Mouse (Mus musculus): Measurements from ENCODE around the gene Macf1.

GRCm38 (mm10) chr4:123584084-123584719, 100.0 kb downstream of the Macf1 start:
- TF ChIP-seq POLR2A (IDR thresholded peaks at IDR 0.05; ENCODE audit: insufficient read length, low read depth) (no peak), USF1 (IDR thresholded peaks at IDR 0.05; ENCODE audit: low read depth) (no peak), POLR2AphosphoS2 (IDR thresholded peaks at IDR 0.05; ENCODE audit: insufficient read length, low read depth) (no peak), TCF3 (IDR thresholded peaks at IDR 0.05; ENCODE audit: insufficient read length, low read depth) (no peak), MYOG (IDR thresholded peaks at IDR 0.05; ENCODE audit: control insufficient read depth in 1 of 3, insufficient read depth in 1 of 3, insufficient read length in 2 of 3, low read depth in 2 of 3) (no peak), MAX (IDR thresholded peaks at IDR 0.05; ENCODE audit: low read depth) (no peak), E2F4 (IDR thresholded peaks at IDR 0.05; ENCODE audit: insufficient read depth) (no peak), CEBPB (IDR thresholded peaks at IDR 0.05; ENCODE audit: insufficient read depth, poor library complexity, severe bottlenecking) (no peak), TCF12 (IDR thresholded peaks at IDR 0.05; ENCODE audit: insufficient read depth, poor library complexity, severe bottlenecking) (no peak), MYOD1 (IDR thresholded peaks at IDR 0.05; ENCODE audit: control insufficient read depth in 1 of 3, insufficient read length in 2 of 3, low read depth in 2 of 3) (no peak), REST (IDR thresholded peaks at IDR 0.05; ENCODE audit: insufficient read depth, insufficient read length) (no peak), SRF (IDR thresholded peaks at IDR 0.05; ENCODE audit: control insufficient read depth, insufficient read length, low read depth) (no peak)
